Mouse (Mus musculus) frontal cortex, adult 2 months (tissue): ENCODE measurements at regions not wholly inside any gene's neighbourhood (a gene's known extent, or its start where the extent isn't known, plus 50 kb on each side); places are given as distances from the start of the nearest gene placed in this dataset.
"Not testable (repeated sequence)": the region's sequence is repeated elsewhere in the genome, so short reads cannot be mapped to it uniquely, and the experiment has no call there.

ENCODE experiments used
- DNase-seq, 2 experiments: peaks; one replicate each; pipeline ENCODE4 v3.0.0; 2022; ENCODE audit warnings: low spot score in 1 of 2; ENCODE audit errors: extremely low spot score in 1 of 2

DNA sequence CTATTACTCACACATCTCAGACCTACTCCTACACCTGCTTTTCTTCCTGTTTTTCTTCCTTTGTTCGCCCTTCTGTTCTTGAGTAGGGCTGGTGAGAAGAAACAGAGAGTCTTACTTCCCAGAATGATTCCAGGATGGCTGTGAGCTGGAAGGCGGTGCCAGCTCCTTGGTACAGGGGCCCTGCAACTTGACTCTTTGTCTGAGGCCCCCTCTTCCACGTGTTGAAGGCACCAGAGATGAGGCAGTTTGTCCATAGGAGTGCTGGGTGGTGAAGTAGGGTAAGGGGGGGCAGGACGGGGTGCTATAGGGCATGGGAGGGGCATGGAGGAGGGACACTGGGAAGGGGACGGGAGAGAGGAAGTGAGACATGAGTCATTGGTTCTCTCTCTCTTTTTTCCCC lies 60.8 kb downstream of the Dmrta2 start:
- DNase-seq = no peak

DNA sequence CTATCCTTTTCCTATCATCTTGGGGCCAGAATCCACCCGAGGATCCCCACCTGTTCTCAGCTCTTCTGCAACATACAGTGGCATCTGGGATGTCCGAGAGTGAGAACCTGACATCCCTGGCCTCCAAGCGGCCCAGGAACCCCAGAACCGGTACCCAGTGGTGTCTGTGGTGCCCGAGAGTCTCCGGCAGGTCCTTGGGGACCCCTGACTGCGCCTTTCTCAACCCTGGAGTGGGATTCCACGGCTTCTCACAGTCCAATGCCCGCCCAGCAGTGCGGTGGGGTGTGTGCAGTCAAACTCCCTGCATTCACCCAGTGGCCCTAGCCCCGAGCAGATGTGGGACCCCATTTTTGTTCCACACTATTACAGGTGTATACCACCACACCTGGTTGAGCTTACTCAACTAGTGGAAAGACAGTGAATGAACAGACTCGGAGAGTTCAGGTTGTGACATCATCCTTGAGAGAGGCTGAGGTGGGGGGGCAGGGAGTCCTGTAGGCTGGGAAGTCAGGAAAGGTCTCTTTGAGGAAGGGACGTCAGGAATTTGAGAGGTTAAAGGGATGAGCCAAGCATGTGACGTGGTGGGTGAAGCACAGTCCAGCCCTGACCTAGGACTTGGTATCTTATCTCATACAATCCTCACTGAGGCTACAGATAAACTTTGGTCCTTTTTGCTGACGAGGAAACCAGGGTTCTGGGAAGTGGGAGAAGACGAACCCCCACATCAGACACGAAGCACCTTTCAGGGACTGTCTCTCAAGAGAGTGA lies 67.2 kb downstream of the Dmrta2 start:
- DNase-seq = no peak

DNA sequence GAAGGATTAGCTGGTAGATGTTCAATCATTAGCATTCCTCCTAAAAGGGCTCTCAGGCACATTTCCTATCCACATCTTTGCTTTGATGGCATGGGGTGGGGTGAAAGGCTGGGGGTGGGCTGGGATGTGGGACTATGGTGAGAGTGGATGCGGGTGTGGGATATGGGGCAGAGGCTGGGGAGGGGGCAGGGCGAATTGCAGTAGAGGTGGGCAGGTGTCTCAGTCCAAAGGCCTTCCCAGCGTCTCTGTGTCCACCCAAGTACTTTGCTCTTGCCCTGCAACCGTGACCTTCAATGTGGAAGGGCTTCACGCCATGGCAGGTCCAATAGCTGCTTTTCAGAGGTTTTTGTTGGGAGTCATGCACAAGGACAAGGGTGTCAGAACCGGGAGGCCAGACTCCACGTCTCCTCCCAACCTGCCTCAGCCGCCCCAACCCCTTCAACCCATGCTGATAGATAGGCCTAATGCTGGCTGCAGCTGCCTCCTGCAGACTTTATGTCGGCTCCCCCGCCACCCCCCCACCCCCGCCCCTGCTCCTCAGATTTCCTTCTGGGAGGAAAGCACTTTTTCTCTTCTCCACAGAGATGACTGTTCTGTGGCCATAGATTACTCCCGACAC lies 67.9 kb downstream of the Dmrta2 start:
- DNase-seq = no peak

DNA sequence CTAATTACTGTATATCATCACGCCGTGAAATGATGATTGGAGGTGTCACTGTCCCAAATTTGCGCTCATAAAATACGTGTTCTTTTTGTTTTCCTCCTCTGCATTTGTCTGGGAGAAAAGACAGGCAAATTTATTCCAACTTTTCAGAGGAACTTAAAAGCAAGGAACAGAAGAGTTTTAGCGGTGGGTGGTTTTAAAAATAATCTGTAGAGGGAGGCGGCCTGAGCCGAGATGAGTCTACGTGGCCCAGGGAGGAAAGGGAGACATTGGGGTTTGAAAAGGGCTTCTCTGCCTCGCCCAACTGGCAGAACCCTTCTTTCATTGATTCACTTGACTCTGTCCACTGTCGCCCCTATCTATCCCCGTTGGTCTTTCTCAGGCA lies 68.4 kb downstream of the Dmrta2 start:
- DNase-seq = peak in 1 of 2 experiments; percentile 74

DNA sequence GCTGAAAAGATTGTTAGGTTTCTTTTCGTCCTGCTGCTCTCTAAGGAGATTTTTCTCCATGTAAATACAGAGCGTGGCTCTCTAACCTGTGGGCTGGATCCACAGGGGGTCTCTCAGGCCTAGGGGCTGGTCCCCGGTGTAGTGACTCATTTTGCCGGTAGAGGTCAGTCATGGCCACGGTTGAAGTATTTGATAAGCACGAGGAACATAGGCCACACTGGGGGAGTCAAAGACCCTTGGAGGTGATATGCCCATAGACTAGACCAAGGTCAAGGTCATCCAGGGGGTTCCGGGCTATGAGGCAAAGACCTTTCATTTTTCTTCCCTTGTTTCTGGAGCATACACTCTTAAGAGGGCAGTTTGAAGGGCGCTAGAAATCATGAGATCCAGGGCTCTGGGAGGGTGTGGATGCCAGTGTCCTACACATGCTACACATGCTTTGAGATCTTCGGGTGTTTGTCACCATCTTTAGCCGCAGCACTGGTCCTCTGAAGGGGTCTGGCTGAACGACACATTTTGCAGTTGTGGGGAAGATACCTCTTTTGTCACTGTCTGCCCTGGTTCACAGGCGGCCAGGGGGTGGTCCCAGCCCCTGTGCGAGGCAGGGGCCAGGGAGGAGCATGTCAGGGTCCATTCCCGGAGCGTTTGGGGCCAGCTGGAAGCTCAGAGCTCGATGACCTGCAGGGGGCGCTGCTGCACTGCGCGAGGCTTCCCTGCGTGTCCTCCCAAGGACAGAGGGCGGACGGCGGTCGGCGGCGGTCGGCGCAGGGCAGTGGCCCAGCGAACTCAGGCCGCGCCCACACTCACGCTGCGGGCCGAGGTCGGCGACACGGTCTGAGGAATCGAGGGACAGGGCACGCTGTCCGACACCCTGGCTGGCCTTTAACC lies 72.8 kb downstream of the Dmrta2 start:
- DNase-seq = peak; percentile 62 to 94

DNA sequence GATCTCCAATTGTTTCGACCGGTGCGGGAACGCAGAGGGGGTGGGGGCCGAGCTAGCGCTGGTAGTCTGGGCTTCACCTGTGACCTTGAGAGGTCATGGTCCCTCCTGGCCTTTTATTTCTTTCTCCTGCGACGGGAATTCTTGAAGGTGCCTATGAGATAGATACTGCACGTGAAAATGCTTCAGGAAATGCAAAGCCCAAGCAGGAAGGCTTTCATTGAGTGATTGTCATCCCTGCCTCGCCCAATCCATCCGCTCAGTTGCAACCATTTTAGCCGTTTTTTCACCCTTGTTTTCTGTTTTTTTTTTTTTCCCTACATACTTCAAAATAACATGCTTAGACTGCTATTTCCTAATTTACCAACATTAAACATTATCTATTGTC lies 73.4 kb downstream of the Dmrta2 start:
- DNase-seq = no peak

DNA sequence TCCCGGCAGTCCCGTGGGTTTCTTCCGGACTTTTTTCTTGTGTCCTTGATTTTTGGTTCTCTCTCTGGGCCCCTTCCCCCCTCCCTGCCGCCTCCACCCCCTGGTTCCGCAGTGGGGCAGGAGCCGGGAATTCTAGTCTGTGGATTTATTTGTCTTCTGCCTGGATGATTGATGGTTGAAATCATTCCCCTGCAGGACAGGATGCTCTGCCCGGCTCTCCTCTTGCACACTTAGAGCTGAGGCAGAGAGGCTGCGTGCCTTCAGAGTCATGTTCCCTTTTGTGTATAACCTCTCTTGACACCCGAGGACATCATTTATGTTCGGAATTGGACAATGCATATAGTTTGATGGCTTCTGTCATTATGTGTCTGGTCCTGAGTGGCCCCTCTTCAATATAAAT lies 74.0 kb downstream of the Dmrta2 start:
- no peak for DNase-seq

DNA sequence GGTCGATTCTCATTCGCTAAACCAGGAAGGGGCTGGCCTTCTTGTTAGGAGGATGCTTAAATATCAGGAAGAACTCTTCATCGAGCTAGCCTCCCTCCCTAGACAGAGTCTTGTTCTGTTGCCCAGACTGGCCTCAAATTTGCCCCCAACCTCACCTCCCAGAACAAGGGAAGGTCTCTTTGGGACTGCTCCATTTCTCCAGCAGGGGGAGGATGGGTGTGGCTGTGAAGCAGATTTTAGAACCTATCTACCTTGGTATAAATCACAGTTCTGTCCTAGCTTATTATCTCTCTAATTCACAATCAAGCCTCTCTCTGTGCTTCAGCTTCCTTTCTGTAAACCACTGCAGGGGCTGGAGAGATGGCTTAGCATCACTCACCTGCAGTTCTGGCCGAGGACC lies 75.1 kb downstream of the Dmrta2 start:
- no peak for DNase-seq

DNA sequence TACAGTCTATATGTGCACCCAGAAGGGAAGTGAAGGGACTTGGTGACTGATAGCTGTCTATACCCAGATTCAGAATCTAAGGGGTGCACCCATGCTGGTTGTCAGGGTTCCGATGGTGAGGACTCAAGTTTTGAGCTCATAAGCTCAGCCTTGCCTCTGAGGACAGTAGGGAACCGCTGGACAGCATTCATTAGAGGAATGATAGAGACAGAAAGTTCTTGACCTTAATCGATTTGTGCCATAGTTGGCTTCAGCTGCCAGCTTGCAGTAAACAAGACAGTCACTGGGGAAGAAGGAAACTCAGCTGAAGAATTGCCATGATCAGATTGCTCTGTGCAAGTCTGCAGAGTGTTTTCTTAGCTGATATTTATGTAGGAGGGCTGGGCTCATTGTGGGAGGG lies 96.0 kb downstream of the Dmrta2 start:
- no peak for DNase-seq

DNA sequence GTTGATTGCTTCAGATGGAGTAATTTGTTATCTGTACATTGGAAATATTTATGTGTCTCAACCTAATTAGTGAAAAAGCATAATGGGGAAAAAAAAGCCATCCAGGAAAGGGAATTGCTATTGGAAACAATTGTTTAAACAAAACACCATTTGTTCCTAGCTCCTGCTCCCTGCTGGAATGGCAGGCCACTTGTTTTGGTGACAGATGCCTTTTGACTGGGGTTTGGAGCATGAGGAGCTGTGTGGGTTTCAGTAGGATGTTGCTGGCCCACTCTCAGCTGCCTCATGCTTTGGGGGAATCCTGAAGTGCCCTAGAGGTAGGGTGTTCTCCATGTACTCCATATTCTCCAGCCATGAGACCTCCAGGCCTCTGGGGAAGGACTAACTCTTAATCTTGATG lies 105.5 kb downstream of the Dmrta2 start:
- DNase-seq = no peak

DNA sequence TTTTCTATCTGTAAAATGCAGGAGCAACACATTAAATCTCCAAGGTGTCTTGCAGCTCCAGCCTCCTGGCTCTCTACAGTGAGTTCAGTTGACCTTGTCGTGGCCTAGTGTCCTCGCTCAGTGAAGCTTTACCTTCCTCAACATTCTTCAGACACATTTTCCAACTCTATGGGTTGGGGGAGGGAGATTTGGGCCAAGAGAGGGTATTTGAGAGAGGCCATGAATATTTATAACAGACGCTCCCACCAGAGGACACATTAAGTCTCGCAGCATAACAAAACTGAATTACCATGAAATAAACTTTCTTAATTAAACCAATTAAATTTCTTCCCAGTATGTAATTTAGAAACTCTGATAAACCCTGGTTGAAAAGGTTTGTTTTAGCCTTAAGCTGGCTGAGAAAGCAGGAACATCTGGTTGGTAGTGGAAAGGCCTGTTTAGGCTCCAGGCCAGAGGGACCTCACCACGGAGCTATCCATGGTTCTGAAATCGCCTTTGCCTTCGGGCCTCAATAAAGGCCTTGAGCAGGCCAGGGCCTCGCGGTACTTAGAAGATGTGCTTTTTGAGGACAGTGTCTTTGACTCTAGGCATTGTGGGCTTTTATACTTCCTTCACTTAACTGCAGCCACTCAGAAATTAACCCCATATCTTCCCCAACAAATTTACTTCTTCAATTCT lies 109.9 kb downstream of the Dmrta2 start:
- peak in 1 of 2 experiments; percentile 31 for DNase-seq

DNA sequence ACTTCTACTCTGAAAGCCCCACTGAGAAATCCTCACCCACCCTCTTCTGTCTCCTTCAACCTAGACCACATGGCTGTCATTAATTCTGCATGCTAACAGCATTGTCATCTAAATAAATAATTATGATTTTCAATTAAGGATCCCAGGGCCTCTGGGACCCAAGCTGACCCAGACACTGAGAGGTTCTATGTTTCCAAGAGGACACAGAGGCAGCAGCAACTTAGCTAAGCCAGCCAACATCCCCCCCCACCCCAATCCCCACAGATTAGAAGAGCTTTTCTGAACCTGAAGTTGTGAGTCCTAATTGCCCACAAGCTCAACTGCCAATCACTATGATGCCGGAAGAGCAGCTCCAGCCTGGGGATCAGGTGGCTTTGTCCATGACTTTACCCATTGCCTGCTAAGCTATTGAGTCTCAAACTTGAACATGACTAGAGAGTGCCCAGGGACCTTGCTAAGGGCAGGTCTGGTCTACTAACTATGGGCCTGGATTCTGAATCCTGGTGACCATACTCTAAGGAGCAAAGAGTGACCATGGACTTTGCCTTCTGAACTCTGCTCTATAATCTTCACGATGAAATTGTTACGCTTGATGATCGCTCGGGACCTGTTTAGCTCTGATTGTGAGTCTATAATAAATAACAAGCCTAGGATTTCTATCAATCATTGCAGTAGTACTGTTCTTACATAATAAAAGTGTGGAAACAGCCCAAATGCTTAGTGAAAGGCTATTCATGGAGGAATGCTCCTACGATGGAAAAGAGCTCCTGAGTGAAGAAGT lies 115.4 kb downstream of the Dmrta2 start:
- no peak for DNase-seq

DNA sequence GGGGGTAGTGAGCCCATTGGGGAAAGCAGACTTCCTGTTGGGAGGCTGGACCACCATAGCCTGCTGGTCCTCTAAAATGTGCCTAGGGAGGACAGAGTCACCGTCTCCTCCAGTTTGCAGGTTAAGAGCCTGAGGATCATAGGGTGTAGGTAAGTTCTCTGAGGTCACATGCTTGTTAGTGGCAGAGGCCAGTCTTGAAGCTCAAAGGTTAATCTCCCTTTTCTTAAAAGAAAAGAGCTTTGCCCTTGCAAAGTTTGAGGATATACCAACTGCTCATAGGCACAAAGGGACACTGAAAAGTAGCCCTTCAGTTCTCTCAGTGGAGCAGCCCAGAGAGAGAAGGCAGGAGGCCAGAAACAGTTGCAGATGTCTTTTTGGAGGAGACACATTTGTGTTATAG lies 116.7 kb downstream of the Dmrta2 start:
- DNase-seq = no peak

DNA sequence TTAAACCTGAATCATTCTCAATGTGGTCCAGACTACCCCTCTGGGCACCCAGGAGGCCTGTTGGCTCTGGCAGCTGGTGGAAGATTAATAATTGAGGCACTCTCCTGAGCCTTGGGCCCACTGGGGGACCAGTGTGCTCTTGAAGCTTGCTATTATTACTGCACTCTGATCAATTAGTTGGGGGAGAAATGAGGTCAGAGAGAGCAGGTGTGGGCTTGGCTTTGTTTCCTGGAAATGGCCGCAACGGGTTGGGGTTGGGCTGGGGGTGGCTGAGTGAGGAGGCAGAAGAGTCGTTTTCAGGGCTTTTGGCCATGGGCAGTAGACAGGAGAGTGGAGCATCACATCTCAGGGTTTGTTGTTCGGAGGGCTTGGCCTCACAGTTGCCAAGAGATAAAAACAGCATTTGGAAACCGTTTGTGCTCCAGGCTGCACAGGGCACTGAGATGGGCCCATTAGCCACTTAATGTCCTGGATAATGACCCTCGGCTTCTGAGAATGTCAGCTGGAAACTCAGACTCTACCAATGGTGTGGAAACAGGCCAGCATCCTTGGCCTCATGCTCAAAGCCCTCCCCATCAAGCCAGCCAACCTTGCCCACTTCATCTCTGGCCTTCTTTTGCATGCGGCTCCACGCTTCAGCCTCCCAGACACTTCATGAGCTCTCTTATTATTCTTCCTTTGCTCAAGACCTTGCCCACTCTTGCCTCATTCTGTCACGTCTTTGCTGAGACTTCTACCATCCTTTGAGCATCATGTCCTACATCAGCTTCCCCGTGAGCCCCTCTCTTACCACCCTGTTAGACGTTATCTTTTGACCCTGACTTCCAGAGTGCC lies 118.1 kb downstream of the Dmrta2 start:
- DNase-seq = no peak

DNA sequence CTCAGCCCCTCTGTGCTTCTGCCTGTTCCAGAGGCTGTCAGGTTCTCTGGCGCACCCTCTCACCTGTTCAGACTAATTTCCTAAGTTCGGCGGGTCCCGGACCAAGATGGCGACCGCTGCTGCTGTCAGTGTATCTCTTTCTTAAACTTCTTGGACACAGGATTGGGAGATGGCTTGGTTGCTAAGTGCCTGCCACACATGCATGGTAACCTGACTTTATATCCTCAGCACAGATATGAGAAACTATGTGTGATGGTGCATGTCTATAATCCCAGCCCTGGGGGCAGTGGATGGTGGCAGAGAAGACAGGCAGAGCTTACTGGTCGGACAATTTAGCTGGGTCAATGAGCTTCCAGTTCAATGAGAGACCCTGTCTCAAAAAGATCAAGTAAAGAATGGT lies 126.3 kb downstream of the Dmrta2 start:
- DNase-seq = not testable (repeated sequence)

DNA sequence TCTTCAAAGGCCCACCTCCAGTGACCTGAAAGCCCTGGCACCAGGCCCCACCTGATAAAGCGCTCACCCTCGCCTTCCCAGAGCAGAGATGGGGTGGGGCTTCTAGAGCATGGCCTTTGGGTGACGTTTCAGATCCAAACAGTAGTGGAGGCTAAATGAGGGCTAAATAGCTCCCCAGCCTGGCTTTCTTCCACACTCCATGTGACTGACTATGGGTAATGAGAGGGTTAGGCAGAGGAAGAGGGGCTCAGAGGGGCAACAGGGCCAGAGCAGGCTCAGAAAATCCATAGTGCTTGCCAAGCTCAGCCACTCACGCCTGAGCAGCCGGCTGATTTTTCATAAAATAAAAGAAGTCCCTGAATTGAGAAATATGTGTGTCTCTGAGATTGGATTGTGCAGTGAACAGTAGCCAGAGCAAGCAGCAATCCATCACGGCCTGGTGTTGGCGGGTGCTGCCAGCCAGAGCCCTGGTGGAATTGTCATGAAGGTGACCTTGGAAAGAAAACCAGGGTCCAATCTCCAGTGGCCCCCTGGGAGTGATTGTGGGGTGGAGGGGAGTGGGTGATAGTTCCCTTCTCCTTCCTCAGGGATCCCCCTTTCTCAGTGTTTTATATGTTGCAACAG lies 128.9 kb downstream of the Dmrta2 start:
- DNase-seq = no peak

DNA sequence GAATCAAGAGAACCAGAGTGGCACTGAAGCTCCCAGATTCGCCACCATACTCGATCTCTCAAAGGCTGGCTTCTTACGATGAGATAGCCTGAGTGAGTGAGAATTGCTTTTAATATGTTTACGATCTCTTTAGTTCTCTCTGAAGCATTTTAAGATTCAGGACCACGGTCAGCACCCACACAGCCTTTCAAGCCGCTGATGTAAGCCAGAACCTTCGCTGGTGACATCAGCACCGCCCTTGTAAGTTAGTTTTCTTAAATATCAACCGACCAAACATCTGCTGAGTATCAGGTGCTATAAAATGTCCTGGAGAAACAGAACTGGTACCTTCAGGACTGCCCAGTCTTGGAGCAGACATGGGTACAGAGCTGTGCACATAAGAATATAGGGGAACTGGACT lies 141.6 kb downstream of the Dmrta2 start:
- DNase-seq = peak in 1 of 2 experiments; percentile 34

DNA sequence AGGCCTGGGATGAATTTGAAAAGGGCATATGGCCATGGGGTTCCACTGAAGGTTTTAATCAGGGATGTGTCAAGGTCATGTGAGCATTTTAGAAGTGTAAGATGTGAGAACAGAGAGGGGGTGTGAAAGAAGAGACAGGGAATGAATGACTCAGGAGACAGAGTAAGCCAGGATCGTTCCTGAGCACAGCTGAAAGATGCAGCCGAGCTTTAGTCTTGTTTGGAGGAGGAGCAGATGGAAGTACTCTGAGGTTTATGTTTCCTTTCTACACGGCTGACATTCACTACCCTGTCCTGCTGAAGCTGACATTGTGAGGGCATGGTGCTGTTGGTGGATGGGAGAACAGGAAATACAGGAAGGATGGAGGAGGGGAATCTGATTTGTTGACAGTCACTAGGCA lies 142.0 kb downstream of the Dmrta2 start:
- DNase-seq = peak in 1 of 2 experiments; percentile 19

DNA sequence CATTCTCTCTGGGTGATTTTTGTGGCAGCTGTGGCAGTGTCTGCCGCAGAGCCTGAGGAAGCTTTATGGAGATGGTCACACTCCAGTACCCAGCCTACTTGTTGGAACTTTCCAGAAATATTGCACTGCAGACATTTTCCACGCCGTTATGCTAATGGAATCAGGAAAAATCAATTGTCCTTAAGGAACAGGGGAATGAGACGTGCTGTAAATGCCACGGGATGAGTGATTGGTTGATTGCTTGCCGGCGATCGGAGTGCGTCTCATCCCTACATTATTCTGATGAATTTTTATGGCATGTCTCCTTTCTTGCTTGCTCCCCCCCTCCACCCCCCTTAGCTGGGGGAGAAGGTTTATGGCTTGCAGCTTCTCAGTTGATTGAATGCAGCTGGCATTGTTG lies 142.9 kb downstream of the Dmrta2 start:
- DNase-seq = no peak
